Mouse (Mus musculus) heart, embryonic 14.5 days (tissue): ENCODE measurements around the gene Camk2d. TPM values are rescaled to one million over a fixed set of nuclear protein-coding genes. Genes with fewer than 3 reads are reported as not detected.

Source experiments
- ATAC-seq: fragments of 200-750 bp; cut with Nextera tagmentation; 2 replicates; pipeline ENCODE4 v1.8.0; 2017; ENCODE audit warnings: low read depth, moderate TSS enrichment; ENCODE audit not compliant: insufficient number of reproducible peaks, insufficient read depth, low FRiP score
- H3K27ac ChIP-seq, 2 experiments: fragments of 200-500 bp in 1 of 2; fragments of 300-500 bp in 1 of 2; sonication (generic) in 1 of 2; replicated peaks in 1 of 2; 2 replicates each; pipeline ENCODE4 v1.5.1; 2012 to 2014; ENCODE audit warnings: low read depth in 2 of 2, low read length in 2 of 2, control low read depth in 1 of 2, mild to moderate bottlenecking in 1 of 2, mixed read lengths in 1 of 2; ENCODE audit not compliant: control insufficient read depth in 1 of 2, insufficient read depth in 1 of 2
- H3K27me3 ChIP-seq: fragments of 300-500 bp; sonication (generic); 2 replicates; pipeline ENCODE4 v1.6.1; 2014; ENCODE audit warnings: mild to moderate bottlenecking, low read length, control low read depth; ENCODE audit not compliant: control insufficient read depth, insufficient read depth
- H3K36me3 ChIP-seq: fragments of 300-500 bp; sonication (generic); 2 replicates; pipeline ENCODE4 v1.6.1; 2014; ENCODE audit warnings: mild to moderate bottlenecking, control low read depth, low read length, mixed read lengths; ENCODE audit not compliant: control insufficient read depth, insufficient read depth
- H3K4me1 ChIP-seq, 2 experiments: fragments of 200-500 bp in 1 of 2; fragments of 300-500 bp in 1 of 2; sonication (generic) in 1 of 2; 2 replicates each; pipeline ENCODE4 v1.6.1; 2012 to 2014; ENCODE audit warnings: low read length in 2 of 2, control low read depth in 1 of 2, mixed read lengths in 1 of 2; ENCODE audit not compliant: control insufficient read depth in 2 of 2, insufficient read depth in 2 of 2
- H3K4me2 ChIP-seq: fragments of 300-500 bp; sonication (generic); 2 replicates; pipeline ENCODE4 v1.6.1; 2014; ENCODE audit warnings: mild to moderate bottlenecking, low read length
- H3K4me3 ChIP-seq, 2 experiments: fragments of 200-500 bp in 1 of 2; fragments of 300-500 bp in 1 of 2; sonication (generic) in 1 of 2; 2 replicates each; pipeline ENCODE4 v1.5.1; 2012 to 2014; ENCODE audit warnings: low read length in 2 of 2, mild to moderate bottlenecking in 2 of 2, control low read depth in 1 of 2, low read depth in 1 of 2, moderate library complexity in 1 of 2; ENCODE audit not compliant: control insufficient read depth in 1 of 2, insufficient read depth in 1 of 2
- H3K9ac ChIP-seq: fragments of 300-500 bp; sonication (generic); 2 replicates; pipeline ENCODE4 v1.6.1; 2014; ENCODE audit warnings: mild to moderate bottlenecking, low read length
- H3K9me3 ChIP-seq: fragments of 300-500 bp; sonication (generic); 2 replicates; pipeline ENCODE4 v1.6.1; 2016; ENCODE audit warnings: low read length, control low read depth; ENCODE audit not compliant: control insufficient read depth
- WGBS: fragments of 180-500 bp; shearing (Covaris S2); extraction: QIAGEN DNeasy Blood & Tissue Kit; methylation state at CpG from one replicate; pipeline ENCODE4 v1.1.7; 2014; 5-methylcytosine and 5-hydroxymethylcytosine counted together
- polyA plus RNA-seq: library from polyadenylated mRNA; unstranded; fragments of >200 nt; fragmentation: Nextera tagmentation; extraction: Ambion mirVana; gene quantifications from 2 replicates; pipeline ENCODE4 v1.2.1, GENCODE M21; 2014

The Camk2d gene
- polyA plus RNA-seq, 1 experiment from 2014 or later, result 149 TPM

DNA sequence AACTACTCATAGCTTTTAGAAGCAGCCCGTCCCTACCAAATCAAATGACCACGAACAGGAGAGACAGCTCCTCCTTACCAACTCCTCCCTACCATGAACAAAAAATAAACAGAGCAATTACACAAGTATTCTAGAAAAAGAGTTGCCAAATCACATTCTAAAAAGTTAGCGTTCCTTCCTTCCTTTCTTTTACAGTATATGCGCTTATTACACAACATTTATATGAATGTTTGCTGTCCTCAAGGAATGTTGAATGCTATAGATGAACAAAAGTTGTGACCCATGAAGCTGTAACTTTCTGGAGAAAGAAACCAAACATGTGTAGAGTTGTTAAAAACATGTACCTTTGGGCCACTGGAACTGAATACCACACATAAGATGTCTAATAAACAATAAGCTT is 31.9 kb downstream of the Camk2d start:
- no peak overlapping the region for H3K4me2 ChIP-seq
- H3K36me3 ChIP-seq, result no peaks in the 10 kb centered on the region
- no peaks in the 10 kb centered on the region for H3K9me3 ChIP-seq
- no peak for ATAC-seq
- H3K4me3 ChIP-seq, result no peak overlapping the region
- no peak overlapping the region for H3K9ac ChIP-seq
- H3K4me1 ChIP-seq, result peaks cover 13 to 57% of the 10 kb centered on the region in 2 experiments
- 91% methylated on average over 4 of the region's 4 CpGs for WGBS
- H3K27me3 ChIP-seq, result no peaks in the 10 kb centered on the region
- no peak overlapping the region for H3K27ac ChIP-seq

DNA sequence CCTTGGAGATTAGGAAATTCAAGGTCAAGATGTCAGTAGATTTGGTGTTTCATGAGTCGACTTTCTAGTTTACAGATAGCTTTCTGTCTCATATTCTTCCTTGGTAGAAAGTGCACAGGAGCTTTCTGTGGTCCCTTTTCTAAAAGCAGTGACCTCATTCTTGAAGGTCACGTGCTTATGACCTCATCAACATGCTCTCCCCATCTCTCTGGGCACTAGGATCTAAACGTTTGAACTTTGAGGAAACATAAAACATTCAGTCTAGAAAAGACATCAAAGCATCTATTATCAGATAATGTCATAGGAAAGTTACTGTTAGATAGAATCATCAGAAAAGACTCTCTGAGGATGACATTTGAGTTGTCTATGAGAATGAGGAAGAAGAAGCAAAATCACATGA is 32.3 kb downstream of the Camk2d start:
- peak overlapping the region; percentile 53 to 75; a peak in 3 of 4 replicates for H3K27ac ChIP-seq
- no peak overlapping the region for H3K4me3 ChIP-seq
- peaks cover 13 to 59% of the 10 kb centered on the region in 2 experiments for H3K4me1 ChIP-seq
- H3K36me3 ChIP-seq, result no peaks in the 10 kb centered on the region
- WGBS, result 51% methylated on average over 3 of the region's 3 CpGs
- H3K4me2 ChIP-seq, result no peak overlapping the region
- H3K9me3 ChIP-seq, result no peaks in the 10 kb centered on the region
- no peak for ATAC-seq
- H3K9ac ChIP-seq, result no peak overlapping the region
- no peaks in the 10 kb centered on the region for H3K27me3 ChIP-seq

DNA sequence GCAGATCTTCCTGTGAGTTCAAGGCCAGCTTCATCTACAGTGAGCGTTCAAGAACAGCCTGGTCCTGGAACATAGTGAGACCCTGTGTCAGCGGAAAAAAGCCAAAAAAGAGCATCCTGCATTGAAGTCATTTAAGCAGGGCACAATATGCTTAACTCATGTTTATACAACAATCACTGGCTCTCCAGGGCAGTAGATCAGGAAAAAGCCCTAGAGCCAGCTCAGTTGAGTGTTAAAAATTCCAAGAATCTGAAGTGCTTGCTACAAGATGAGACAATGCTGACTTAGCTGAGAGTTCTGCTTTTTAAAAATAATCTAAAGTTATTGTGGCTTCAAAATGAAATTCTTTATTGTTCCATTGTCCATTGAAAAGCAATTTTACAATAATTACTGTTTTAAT is 32.9 kb downstream of the Camk2d start:
- no peaks in the 10 kb centered on the region for H3K9me3 ChIP-seq
- no peak overlapping the region for H3K9ac ChIP-seq
- no peak overlapping the region for H3K4me3 ChIP-seq
- no peak overlapping the region for H3K4me2 ChIP-seq
- H3K4me1 ChIP-seq, result peaks cover 13 to 65% of the 10 kb centered on the region in 2 experiments
- H3K27me3 ChIP-seq, result no peaks in the 10 kb centered on the region
- ATAC-seq, result no peak
- 65% methylated on average over 2 of the region's 2 CpGs for WGBS
- H3K36me3 ChIP-seq, result no peaks in the 10 kb centered on the region
- peak overlapping the region; percentile 53 to 75 for H3K27ac ChIP-seq

DNA sequence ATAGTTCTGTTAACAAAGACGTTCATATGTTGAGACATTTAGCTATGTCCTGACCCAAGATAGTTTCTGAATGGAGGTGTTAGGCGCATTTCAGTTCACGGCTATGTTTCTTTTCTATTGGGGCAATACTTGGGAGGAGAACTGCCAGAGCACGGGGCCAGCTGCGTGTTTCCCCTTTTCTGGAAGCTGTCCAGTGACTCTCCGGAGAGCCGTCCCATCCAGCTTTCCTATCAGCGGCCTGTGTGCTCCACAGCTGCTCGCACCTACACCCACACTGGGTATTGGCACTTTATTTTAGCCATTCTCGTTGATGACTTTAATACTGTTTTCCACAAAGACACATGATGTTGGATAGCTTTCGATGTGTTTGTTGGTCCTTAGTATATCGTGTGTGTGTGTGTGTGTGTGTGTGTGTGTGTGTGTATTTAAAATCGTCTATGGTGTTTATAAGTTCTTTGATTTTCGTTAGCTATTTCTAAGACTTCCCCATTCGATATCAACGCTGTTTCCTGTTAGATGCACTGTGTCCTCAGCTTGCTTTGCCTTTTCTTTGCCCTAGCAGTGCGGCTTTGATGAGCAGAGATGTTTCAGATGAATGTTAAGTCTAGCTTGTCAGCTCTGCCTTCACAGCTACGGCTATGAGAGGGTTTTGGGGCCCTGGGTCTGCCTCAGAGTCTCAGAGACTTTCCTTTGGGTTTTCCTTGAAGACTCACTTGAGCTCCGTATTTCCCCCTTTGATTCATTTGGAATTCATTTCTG is 34.2 kb downstream of the Camk2d start:
- Histone ChIP-seq H3K4me1 (peaks cover 13 to 59% of the 10 kb centered on the region in 2 experiments), H3K4me2 (peak overlapping the region; percentile 49), H3K27me3 (no peaks in the 10 kb centered on the region), H3K4me3 (no peak overlapping the region), H3K27ac (peak overlapping the region; percentile 4 to 58), H3K9ac (peak overlapping the region; percentile 56), H3K36me3 (no peaks in the 10 kb centered on the region), H3K9me3 (no peaks in the 10 kb centered on the region)
- WGBS, result 24% methylated on average over 19 of the region's 19 CpGs
- ATAC-seq, result no peak

DNA sequence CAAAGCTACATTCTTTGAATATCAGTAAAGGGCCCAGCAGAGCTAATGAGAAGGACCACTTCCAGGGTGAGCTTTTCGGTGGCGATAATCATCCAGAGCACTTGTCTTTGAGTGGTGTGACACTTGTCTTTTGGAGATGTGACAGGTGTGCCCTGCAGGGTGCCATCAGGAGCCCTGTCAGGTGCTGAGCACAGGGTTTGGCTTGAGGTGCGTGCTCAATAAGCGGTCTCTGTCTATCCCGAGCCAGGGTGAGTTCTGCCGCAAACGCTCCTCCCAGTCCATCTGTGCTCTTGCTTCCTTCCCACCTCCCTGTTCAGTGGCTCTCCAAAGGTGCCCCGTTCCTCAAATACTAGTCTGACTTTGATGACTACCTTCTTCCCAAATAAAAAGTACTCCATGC is 35.5 kb downstream of the Camk2d start:
- H3K36me3 ChIP-seq, result no peaks in the 10 kb centered on the region
- H3K27ac ChIP-seq, result peak overlapping the region; percentile 9 to 58; a peak in 3 of 4 replicates
- ATAC-seq, result no peak
- H3K4me2 ChIP-seq, result peak overlapping the region; percentile 49
- no peaks in the 10 kb centered on the region for H3K9me3 ChIP-seq
- WGBS, result 34% methylated on average over 8 of the region's 8 CpGs
- H3K4me1 ChIP-seq, result peaks cover 10 to 51% of the 10 kb centered on the region in 2 experiments
- peak overlapping the region; percentile 13 for H3K9ac ChIP-seq
- H3K4me3 ChIP-seq, result no peak overlapping the region
- H3K27me3 ChIP-seq, result no peaks in the 10 kb centered on the region

DNA sequence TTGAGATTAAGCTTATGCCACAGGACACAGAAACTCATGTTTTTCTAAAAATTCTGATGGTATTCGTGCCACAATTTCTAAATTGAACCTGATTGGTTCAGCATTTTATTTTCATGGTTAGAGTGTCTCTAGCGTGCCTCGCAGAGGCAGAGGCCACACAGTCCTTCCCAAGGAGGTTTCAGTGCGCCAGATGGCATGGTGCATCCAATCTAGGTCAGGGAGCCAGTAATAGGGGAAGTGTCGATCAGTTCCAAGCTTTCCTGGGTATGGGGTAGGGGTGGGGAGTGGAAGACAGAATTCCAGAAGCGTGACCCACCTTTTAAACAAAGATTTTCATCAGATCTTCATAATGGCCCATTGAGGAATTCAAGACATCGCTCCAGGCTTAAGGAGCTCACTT is 36.5 kb downstream of the Camk2d start:
- Histone ChIP-seq H3K9ac (no peak overlapping the region), H3K9me3 (no peaks in the 10 kb centered on the region), H3K4me2 (no peak overlapping the region), H3K27ac (no peak overlapping the region), H3K4me1 (peaks cover 10 to 51% of the 10 kb centered on the region in 2 experiments), H3K4me3 (no peak overlapping the region), H3K36me3 (no peaks in the 10 kb centered on the region), H3K27me3 (no peaks in the 10 kb centered on the region)
- no peak for ATAC-seq
- 84% methylated on average over 7 of the region's 7 CpGs for WGBS

DNA sequence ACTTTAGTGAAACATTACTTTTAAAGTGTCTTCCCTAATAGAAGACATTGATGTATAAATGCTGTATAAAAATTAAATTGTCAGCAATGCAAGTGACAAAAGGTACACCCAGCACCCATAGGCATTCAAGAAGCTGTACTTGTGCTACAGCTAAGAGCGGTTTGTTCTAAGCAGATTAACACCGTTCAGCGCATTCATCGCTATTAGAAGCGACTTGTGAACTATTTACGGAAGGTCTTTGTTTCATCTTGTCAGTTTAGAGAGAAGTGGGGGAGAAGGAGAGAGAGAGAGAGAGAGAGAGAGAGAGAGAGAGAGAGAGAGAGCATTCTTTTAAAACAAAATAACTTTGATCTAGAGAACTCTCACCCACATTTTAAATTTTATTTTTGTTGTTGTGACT is 38.1 kb downstream of the Camk2d start:
- ATAC-seq, result no peak
- 49% methylated on average over 6 of the region's 6 CpGs for WGBS
- peaks cover 9 to 52% of the 10 kb centered on the region in 2 experiments for H3K4me1 ChIP-seq

More for the DNA sequence above, 38.1 kb downstream of the Camk2d start:
- Histone ChIP-seq H3K27ac (peak overlapping the region in 1 of 2 experiments; percentile 37; a peak in 1 of 4 replicates), H3K36me3 (no peaks in the 10 kb centered on the region), H3K4me2 (no peak overlapping the region), H3K9me3 (no peaks in the 10 kb centered on the region), H3K4me3 (no peak overlapping the region), H3K9ac (no peak overlapping the region; the same call in 1 of the 2 replicates), H3K27me3 (no peaks in the 10 kb centered on the region)
